ENCODE assay signal across 9 mouse cellular contexts in the genomic region with DNA sequence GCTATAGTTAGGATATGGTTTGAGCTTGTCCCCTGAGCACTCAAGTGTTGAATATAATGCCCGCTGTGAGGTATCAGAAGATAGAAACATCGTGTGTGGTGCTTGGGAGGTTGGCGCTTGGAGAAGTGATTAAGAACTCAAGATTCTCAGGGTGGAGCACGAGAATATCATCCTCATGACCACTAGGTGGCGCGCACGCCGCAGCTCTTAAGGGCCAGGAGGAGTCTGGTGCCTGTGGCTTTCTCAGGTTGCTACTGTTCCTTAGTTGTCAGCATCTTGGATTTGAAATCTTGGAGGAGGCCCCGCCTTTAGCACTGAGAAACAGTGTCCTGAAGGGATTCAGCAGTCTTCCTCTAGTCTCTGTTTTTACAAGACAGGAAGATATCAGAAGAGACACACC. TPM values are rescaled to one million over a fixed set of nuclear protein-coding genes. Genes with fewer than 3 reads are reported as not detected.
DNase-seq lines count a peak whose midpoint lies in the region; ATAC-seq and TF ChIP-seq lines count a peak whose summit lies in the region.
"Had no signal": no experiment of that assay in that cellular context is flagged by ENCODE, and none has a peak within 500 bp of the region (broad histone marks: within the 10 kb centered on the region; RNA-seq: fewer than 3 reads in every experiment).

No protein-coding gene starts in this region.

- DNase-seq in heart, adult 11 months, result peak; percentile 91
- DNase-seq in cerebellum, postnatal 25 days, result peak; percentile 65 to 82
- DNase-seq in gastrocnemius, adult 2 months, result peak; percentile 85
- DNase-seq in left cerebral cortex, postnatal 25 days (ENCODE audit: low spot score in 2 of 2), result peak; percentile 76 to 82
- peak; percentile 47 to 63 for DNase-seq in spleen, postnatal 14 days (ENCODE audit: low spot score in 2 of 2)

- no peak for ATAC-seq in heart, embryonic 11.5 days (replicated peaks; ENCODE audit: insufficient number of reproducible peaks, low FRiP score, low TSS enrichment)
- ATAC-seq in intestine, postnatal 0 days, result peak; percentile 49; the same call in 1 of the 2 replicates
- ATAC-seq in midbrain, embryonic 16.5 days, result peak; percentile 94

- H3K27ac ChIP-seq in heart, embryonic 11.5 days (ENCODE audit: low read depth, low read length), result no peak overlapping the region
- H3K27ac ChIP-seq in gastrocnemius, adult 2 months, result no peak overlapping the region
- H3K27ac ChIP-seq in intestine, postnatal 0 days (ENCODE audit: low read depth, low read length), result no peak overlapping the region
- no peak overlapping the region for H3K27ac ChIP-seq in midbrain, embryonic 16.5 days (ENCODE audit: low read length)

- H3K9me3 ChIP-seq in heart, embryonic 11.5 days (replicated peaks; ENCODE audit: control insufficient read depth, low read length), result no peaks in the 10 kb centered on the region
- H3K9me3 ChIP-seq in intestine, postnatal 0 days (ENCODE audit: control insufficient read depth), result no peaks in the 10 kb centered on the region
- H3K9me3 ChIP-seq in midbrain, embryonic 16.5 days (replicated peaks; ENCODE audit: control insufficient read depth, low read length, poor library complexity, severe bottlenecking), result no peaks in the 10 kb centered on the region

- H3K36me3 ChIP-seq in heart, embryonic 11.5 days (ENCODE audit: control insufficient read depth, insufficient read depth, low read length), result no peaks in the 10 kb centered on the region
- no peaks in the 10 kb centered on the region for H3K36me3 ChIP-seq in intestine, postnatal 0 days (ENCODE audit: control insufficient read depth, insufficient read depth)
- H3K36me3 ChIP-seq in midbrain, embryonic 16.5 days (ENCODE audit: control insufficient read depth, insufficient read depth, low read length), result no peaks in the 10 kb centered on the region

- 7% methylated on average over 9 of the region's 9 CpGs for WGBS in heart, embryonic 11.5 days (ENCODE audit: insufficient replicate concordance)
- WGBS in intestine, postnatal 0 days, result 3% methylated on average over 9 of the region's 9 CpGs
- 5% methylated on average over 9 of the region's 9 CpGs for WGBS in midbrain, embryonic 16.5 days

- intact Hi-C loops in gastrocnemius, adult 2 months (cut with DNase I), result loop anchor here (2.0 kb wide), 1 partner anchor 36 kb away; no protein-coding TSS in a partner anchor
- intact Hi-C loops in left cerebral cortex, postnatal 25 days (cut with DNase I), result loop anchor here (10.0 kb wide), 3 partner anchors 898 to 1128 kb away; a partner anchor contains a TSS

- no peak overlapping the region for H3K4me2 ChIP-seq in heart, embryonic 11.5 days
- no peak overlapping the region for H3K4me2 ChIP-seq in intestine, postnatal 0 days (replicated peaks; ENCODE audit: low read depth)
- no peak overlapping the region for H3K4me2 ChIP-seq in midbrain, embryonic 16.5 days (ENCODE audit: low read length)

- H3K27me3 ChIP-seq in heart, embryonic 11.5 days (ENCODE audit: control insufficient read depth, insufficient read depth, low read length), result no peaks in the 10 kb centered on the region
- H3K27me3 ChIP-seq in intestine, postnatal 0 days (replicated peaks; ENCODE audit: control insufficient read depth, insufficient read depth, low read length), result no peaks in the 10 kb centered on the region
- no peaks in the 10 kb centered on the region for H3K27me3 ChIP-seq in midbrain, embryonic 16.5 days (ENCODE audit: control insufficient read depth, insufficient read depth, low read depth, low read length)

- no peak overlapping the region for H3K9ac ChIP-seq in heart, embryonic 11.5 days (ENCODE audit: low read depth, low read length)
- no peak overlapping the region for H3K9ac ChIP-seq in intestine, postnatal 0 days (ENCODE audit: low read depth, low read length)
- H3K9ac ChIP-seq in midbrain, embryonic 16.5 days (ENCODE audit: low read depth, low read length), result no peak overlapping the region

- H3K4me3 ChIP-seq in heart, embryonic 11.5 days (ENCODE audit: low read depth, low read length), result no peak overlapping the region
- H3K4me3 ChIP-seq in gastrocnemius, adult 2 months, result no peak overlapping the region
- H3K4me3 ChIP-seq in intestine, postnatal 0 days (ENCODE audit: low read depth, low read length), result no peak overlapping the region
- H3K4me3 ChIP-seq in midbrain, embryonic 16.5 days (ENCODE audit: low read depth, low read length), result no peak overlapping the region

- H3K4me1 ChIP-seq in heart, embryonic 11.5 days (ENCODE audit: control insufficient read depth, insufficient read depth, low read length), result no peaks in the 10 kb centered on the region
- no peaks in the 10 kb centered on the region for H3K4me1 ChIP-seq in intestine, postnatal 0 days (replicated peaks; ENCODE audit: control insufficient read depth, insufficient read depth, low read length)
- no peaks in the 10 kb centered on the region for H3K4me1 ChIP-seq in midbrain, embryonic 16.5 days (ENCODE audit: control insufficient read depth, insufficient read depth, low read length)

- TF ChIP-seq CTCF in gastrocnemius, adult 2 months (IDR thresholded peaks at IDR 0.05), result peak; percentile 95
- TF ChIP-seq CTCF in intestine, postnatal 0 days (IDR thresholded peaks at IDR 0.05; ENCODE audit: low read depth), result peak; percentile 93

RNA-seq across cellular contexts. Expression of a gene that starts 15.5 kb away (rescaled TPM):
- 3.5 and 5.8 TPM in 2 replicates for polyA plus RNA-seq in heart, embryonic 11.5 days (2014; fragmentation: Nextera tagmentation; extraction: Ambion mirVana)
- 1 to 10 TPM; 3.7 to 4.0 TPM for total RNA-seq in gastrocnemius, adult 2 months (2021)
- 598 and 670 TPM in 2 replicates for polyA plus RNA-seq in intestine, postnatal 0 days (2015; fragmentation: Nextera tagmentation; extraction: Ambion mirVana)
- total RNA-seq in left cerebral cortex, postnatal 25 days (2021), result 1 to 10 TPM; 2.5 to 3.8 TPM
- polyA plus RNA-seq in midbrain, embryonic 16.5 days (2015; fragmentation: Nextera tagmentation; extraction: Ambion mirVana), result 1.7 and 2.3 TPM in 2 replicates

RNA-seq across cellular contexts. Expression of a gene that starts 31.5 kb away (rescaled TPM):
- 0.16 and 0.31 TPM in 2 replicates for polyA plus RNA-seq in heart, embryonic 11.5 days (2014; fragmentation: Nextera tagmentation; extraction: Ambion mirVana)
- total RNA-seq in gastrocnemius, adult 2 months (2021), result 1 to 10 TPM; 1.6 to 2.3 TPM
- polyA plus RNA-seq in intestine, postnatal 0 days (2015; fragmentation: Nextera tagmentation; extraction: Ambion mirVana), result 0.16 TPM in 1 of 2 replicates, not detected in the other
- total RNA-seq in left cerebral cortex, postnatal 25 days (2021), result not detected
- polyA plus RNA-seq in midbrain, embryonic 16.5 days (2015; fragmentation: Nextera tagmentation; extraction: Ambion mirVana), result not detected in 2 replicates
- polyA plus RNA-seq: stomach, embryonic 14.5 days had no signal

Comparison
In these comparisons a context has a peak if more than half of its experiments do, and no peak if none do; other contexts are left out.
1. RNA of a gene that starts 15.5 kb away (polyA plus RNA-seq): 598 to 670 TPM in intestine, postnatal 0 days; 3.5 to 5.8 TPM in heart, embryonic 11.5 days and 1.7 to 2.3 TPM in midbrain, embryonic 16.5 days; every median in the first group is over 10 times any median in the second.
2. Peak in every context shown above with its lines, with median percentiles within 50 percentile points of each other: DNase-seq.